In the genomic region with DNA sequence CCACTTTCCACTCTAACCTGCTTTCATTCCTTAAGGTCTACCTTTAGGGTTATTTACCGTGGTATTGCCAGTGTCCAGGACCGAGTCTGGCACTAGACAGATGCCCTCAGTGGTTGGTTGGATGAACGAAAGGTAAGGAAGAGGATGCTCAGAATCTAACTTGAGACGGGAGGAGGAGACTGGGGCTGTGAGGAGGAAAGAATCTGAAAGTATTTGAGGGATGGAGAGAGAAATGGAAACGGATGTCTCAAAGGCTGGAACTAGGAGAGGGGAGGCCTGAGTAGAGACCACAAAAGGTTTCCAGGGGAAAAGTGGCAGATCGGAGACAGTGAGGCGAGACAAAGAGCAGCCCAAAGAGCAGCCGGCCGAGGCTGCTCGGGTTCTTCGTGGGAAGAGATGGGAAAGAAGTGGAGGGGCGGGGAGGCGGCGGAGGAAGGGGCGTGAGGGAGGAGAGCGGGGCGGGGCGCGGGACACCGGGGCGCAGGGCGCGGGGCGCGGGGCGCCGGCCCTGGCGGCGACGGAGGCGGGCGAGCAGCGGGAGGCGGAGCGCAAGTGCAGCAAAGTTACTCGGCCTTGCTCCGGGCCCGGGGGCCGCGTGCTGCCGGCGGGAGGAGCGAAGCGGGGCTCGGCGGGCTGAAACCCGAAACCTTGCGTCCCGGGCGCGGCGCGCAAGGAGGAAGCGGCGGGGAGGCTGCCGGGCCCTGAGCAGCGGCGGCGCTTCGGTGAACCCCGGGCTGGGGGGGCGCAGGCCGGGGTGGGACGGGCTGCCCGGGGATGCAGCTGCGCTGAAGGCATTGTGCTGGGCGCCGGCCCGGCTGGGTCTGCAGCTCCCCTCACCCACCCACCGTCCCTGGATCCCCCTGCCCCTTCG, we compare ENCODE assay signal across 1 mouse cellular context.
TF ChIP-seq lines count a peak whose summit lies in the region.

No protein-coding gene starts in this region.

TF ChIP-seq in CH12.LX, 34 proteins besides CTCF, POLR2A, EP300 and RAD21 (continued from another document):
- no peak for TF ChIP-seq NELFE (IDR thresholded peaks at IDR 0.05; ENCODE audit: low read depth, low read length)
- TF ChIP-seq CHD1 (IDR thresholded peaks at IDR 0.05; ENCODE audit: low read depth, low read length): no peak
- no peak for TF ChIP-seq ZKSCAN1 (IDR thresholded peaks at IDR 0.05; ENCODE audit: borderline replicate concordance, low read depth, low read length)
- no peak for TF ChIP-seq MYC (IDR thresholded peaks at IDR 0.05; ENCODE audit: low read depth, low read length)
- TF ChIP-seq MAFK (IDR thresholded peaks at IDR 0.05; ENCODE audit: insufficient replicate concordance, low read length): no peak
